Mouse (Mus musculus) cerebellum, postnatal 14 days (tissue): ENCODE measurements around the gene Tas2r115.
"Not testable (repeated sequence)": the region's sequence is repeated elsewhere in the genome, so short reads cannot be mapped to it uniquely, and the experiment has no call there.

Experiments
- DNase-seq, 2 experiments: peaks; one replicate each; pipeline ENCODE4 v3.0.0; 2021; ENCODE audit warnings: mixed read lengths in 2 of 2

Tas2r115 gene

DNA sequence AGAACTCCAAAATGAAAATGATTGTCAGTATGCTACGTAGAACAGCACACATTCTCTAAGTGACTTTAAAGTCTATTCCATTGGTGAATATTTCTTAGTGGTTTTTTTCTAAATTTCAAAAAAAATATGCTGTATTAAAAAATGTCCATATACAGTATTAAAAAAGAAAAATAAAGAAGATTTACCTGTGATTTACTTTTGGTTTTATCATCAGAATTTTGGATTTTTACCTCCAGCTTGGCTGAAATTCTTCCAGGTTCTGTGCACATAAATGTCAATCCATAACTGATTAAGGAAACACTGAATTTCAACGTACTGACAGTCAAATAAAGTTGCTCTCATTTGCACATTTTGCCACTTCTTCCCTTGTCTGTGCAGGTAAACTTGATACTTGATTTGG, at the start of gene Tas2r115:
TSS of gene Tas2r115 (minus strand) at position 101 of the 400 bp plus-strand sequence.
- no peak for DNase-seq

DNA sequence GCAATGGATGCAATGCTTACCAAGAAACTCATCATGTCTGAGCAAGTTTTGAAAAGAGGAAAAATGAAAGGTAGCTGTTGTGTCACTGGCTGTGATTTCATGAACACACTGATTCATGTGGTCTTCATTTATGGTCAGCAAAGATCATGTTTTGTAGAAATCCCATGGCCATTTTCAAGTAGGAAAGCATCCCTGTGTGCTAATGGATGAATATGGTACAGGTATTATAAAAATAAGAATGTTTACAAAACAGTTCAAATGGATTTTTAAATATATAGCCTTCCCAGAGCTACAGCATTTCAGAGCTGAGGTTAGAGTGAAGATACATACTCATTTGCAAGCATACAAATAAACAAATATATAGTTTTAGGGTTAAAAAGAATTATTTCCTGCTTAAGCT, 40.2 kb upstream of the Tas2r115 start, which contains the start of gene Tas2r136:
TSS of gene Tas2r136 (minus strand) at position 101 of the 400 bp plus-strand sequence.
- DNase-seq, result no peak

DNA sequence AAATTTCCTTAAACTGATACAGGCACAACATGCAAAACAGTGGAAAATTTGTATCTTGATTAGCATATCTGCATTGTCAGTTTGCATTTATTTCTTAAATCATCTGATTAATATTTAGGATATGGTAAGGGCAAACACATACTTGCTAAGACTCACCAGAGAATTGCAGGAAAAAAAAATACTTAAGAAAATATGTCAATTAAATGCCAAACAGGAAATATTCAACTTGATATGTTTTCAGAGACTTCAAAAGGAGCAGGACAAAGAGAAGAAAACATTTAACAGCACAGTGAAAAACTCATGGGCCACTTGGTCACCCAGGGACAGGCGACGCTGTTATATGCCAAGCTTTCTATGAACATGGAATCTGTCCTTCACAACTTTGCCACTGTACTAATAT, 24.0 kb upstream of the Tas2r115 start, which contains the start of gene Tas2r102:
TSS of gene Tas2r102 (plus strand) at position 301 of the 400 bp plus-strand sequence.
- no peak for DNase-seq

DNA sequence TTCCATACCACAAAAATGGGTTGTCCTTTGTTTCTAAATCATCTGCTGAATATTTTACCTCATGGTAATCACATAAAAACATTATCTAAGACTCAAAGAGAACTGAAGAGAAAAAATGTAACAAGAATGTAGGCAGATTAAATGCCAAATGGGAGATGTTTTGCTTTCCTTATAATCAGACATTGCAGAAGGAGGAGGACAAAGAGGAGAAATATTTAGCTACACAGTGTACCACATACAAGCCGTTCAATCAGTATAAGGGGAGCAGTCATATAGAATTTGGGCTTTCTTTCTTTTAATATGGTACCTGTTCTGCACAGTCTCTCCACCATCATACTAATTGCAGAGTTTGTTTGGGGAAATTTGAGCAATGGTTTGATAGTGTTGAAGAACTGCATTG, 16.6 kb upstream of the Tas2r115 start, which contains the start of gene Tas2r124:
TSS of gene Tas2r124 (plus strand) at position 301 of the 400 bp plus-strand sequence.
- DNase-seq, result no peak

DNA sequence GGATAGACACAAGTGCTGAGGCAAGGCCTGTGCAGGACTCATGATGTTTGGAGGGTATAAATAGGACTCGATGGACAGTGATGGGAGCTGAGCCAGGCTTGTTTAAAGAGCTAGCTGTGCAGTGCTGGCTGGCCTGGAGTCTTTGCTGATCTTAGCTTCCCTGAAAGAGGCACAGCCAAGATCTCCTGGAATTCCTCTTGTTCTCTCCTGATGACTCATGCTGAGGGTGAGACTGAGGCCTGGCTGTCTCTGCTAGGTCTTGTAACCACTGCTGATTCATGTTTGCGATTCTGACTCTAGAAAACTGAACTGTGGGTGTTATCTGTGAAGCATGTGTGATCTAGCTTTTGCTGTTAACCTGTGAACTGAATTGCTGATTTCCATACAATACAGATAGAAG, 12.4 kb upstream of the Tas2r115 start:
- DNase-seq, result no peak

DNA sequence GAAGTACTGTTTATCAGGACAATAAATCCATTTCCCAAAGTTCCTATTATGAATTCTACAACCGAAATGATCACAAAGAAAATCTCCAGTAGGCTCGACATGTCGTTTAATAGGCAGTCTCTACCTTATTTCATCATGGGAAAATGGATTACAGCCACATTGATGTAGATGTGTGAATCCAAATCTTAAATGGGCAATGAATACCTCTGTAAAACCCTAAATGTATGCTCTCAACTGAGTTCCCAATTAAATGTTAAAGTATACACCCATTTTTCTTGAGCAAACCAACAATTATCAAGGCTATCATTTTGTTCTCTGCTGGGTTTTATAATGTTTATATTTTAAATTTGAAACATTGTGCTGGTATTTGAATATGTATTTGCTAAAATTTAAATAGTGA, 26.0 kb downstream of the Tas2r115 start, which contains the start of gene Tas2r122:
TSS of gene Tas2r122 (minus strand) at position 101 of the 400 bp plus-strand sequence.
- no peak for DNase-seq

DNA sequence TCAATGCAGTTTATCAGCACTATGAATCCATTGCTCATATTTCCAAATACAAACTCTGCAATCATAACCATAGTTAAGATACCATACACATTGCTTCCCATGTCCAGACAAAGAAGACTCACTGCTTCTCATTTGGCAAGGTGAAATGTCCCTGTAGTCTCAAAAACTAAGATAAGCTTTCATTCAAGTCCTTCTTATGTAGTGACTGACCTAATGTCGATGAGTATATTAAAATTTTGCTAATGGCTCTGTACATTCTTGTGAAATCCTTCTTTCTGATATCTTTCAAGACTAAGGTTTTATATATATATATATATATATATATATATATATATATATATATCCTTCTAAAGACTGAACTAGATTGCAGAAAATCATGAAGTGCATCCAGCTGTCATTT, 36.9 kb downstream of the Tas2r115 start, which contains the start of gene Tas2r121:
TSS of gene Tas2r121 (minus strand) at position 101 of the 400 bp plus-strand sequence.
- DNase-seq, result no peak

DNA sequence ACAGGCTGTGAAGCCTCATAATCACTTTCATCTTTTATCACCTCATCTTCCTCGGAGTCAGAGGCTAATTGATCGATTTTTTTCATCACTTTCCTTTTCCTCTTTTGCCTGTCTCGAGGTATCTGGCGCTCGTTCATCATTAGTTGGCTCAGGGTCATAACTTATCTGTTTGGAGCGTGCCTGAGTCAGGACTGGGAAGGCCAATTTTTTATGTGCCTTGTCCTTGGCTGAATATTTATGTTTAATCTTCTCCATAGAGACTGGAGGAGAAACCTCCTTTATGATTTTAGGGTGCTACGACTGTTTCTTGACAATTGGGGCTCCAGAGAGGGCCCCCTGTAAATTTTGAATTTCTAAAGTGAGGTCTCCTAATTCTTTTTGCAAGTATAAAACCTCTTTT, 46.2 kb downstream of the Tas2r115 start:
- not testable (repeated sequence) for DNase-seq
